Mouse (Mus musculus): ENCODE measurements at regions not wholly inside any gene's neighbourhood (a gene's known extent, or its start where the extent isn't known, plus 50 kb on each side); places are given as distances from the start of the nearest gene placed in this dataset.

DNA sequence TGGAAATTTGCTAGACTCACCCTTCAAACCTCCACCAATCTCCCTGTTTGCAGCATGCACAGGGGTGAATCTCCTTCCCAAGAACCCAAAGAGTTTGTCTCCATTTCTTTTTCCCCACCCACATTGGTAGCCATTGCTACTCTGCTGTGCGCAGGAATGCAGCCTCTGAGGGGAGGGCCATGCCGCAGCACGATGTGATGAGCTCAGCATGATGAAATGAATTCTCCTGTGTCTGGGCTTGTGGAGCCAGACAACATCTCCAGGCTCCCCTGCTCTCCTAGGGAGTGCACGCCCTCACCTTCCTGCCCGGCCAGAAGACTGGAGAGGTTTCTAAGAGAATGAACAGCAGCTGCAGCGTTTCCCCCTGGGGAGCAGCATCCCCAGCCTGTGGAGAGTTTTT lies 92.9 kb upstream of the Dscam start:
- TF ChIP-seq CTCF (IDR thresholded peaks at IDR 0.05; ENCODE audit: low read depth) (no peak), EP300 (optimal IDR thresholded peaks at IDR 0.05) (no peak)

All from stomach, postnatal 0 days (tissue).